Mouse (Mus musculus): Measurements from ENCODE around the gene Nipal4. TPM values are rescaled to one million over a fixed set of nuclear protein-coding genes. Genes with fewer than 3 reads are reported as not detected.

Gene Nipal4
- polyA plus RNA-seq (2012; rRNA removed; ENCODE audit: low replicate concordance) = 0.87 and 3.2 TPM in 2 replicates

DNA sequence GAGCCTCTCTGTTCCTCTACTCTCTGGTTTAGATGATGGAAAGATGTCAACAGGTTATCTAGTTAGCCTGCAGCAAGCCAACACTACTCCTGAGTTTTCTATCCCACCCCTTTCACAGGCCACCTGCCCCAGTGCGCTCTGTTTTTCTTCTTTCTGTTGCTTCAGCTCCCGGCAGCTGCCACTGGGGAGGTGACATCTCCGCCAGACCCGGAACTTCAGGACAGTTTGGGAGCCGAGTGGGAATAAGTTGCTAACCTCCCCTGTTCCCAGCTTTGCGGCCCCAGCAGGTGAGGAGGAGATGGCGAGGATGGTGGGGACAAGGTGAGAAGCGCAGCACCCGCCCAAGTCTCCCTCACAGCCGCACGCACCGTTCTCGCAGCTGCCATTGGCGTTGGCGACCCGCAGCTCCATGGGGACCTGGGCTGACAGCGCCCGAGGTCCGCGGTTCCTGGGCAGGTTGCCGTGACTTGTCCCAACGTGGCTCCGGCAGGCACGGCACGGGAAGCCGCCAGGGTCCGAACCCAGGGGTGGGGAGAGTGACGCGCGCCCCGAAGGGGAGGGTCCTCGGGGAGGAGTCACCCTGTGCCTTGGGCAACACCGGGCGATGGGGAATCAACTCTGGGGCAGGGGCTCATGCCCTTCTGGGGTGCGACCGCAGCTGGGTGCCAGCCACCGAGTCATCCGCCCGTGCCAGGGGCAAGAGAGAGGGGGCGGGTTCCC is at the start of gene Nipal4:
TSS of gene Nipal4 (minus strand) at position 643 of the 720 bp plus-strand sequence.

Other genes starting within 250 kb of the Nipal4 start
- 3.4 and 7.4 TPM in 2 replicates for gene Lsm11, start 221.6 kb downstream of the Nipal4 start, polyA plus RNA-seq (2012; rRNA removed; ENCODE audit: low replicate concordance)
- 4.9 and 10.8 TPM in 2 replicates for gene Thg1l, start 211.0 kb downstream of the Nipal4 start, polyA plus RNA-seq (2012; rRNA removed; ENCODE audit: low replicate concordance)
- 0.04 and 0.26 TPM in 2 replicates for gene Sox30, start 186.2 kb downstream of the Nipal4 start, polyA plus RNA-seq (2012; rRNA removed; ENCODE audit: low replicate concordance)
- 12.0 and 35.2 TPM in 2 replicates for gene Gm12166, start 114.2 kb downstream of the Nipal4 start, polyA plus RNA-seq (2012; rRNA removed; ENCODE audit: low replicate concordance)
- gene Adam19, start 110.5 kb downstream of the Nipal4 start, polyA plus RNA-seq (2012; rRNA removed; ENCODE audit: low replicate concordance) = 16.2 and 21.2 TPM in 2 replicates
- gene Fndc9, start 69.0 kb upstream of the Nipal4 start, polyA plus RNA-seq (2012; rRNA removed; ENCODE audit: low replicate concordance) = 0.07 and 0.68 TPM in 2 replicates
- 8.6 and 14.7 TPM in 2 replicates for gene Cyfip2, start 146.4 kb upstream of the Nipal4 start, polyA plus RNA-seq (2012; rRNA removed; ENCODE audit: low replicate concordance)
- 9.9 and 10.8 TPM in 2 replicates for gene Itk, start 223.0 kb upstream of the Nipal4 start, polyA plus RNA-seq (2012; rRNA removed; ENCODE audit: low replicate concordance)
- 0.27 and 0.68 TPM in 2 replicates for gene Fam71b, start 230.1 kb upstream of the Nipal4 start, polyA plus RNA-seq (2012; rRNA removed; ENCODE audit: low replicate concordance)